In genomic region chr4:105109199-105109989, GRCm38 (mm10) we compare ENCODE assay signal across 8 mouse cellular contexts. TPM values are rescaled to one million over a fixed set of nuclear protein-coding genes. Genes with fewer than 3 reads are reported as not detected.
DNase-seq lines count a peak whose midpoint lies in the region; ATAC-seq and TF ChIP-seq lines count a peak whose summit lies in the region.

TSS of gene Prkaa2 (minus strand) at chr4:105109890.

- peak; percentile 46 for DNase-seq in ES-CJ7 (ENCODE audit: low read depth, low spot score)
- DNase-seq in cerebellum, adult 9-10 months: peak; percentile 68
- DNase-seq in frontal cortex, postnatal 14 days (ENCODE audit: low spot score in 2 of 2): peak; percentile 46 to 65
- DNase-seq in hindbrain, embryonic 11.5 days (ENCODE audit: low spot score): peak; percentile 82
- peak; percentile 75 to 86 for DNase-seq in layer of hippocampus, postnatal 10 days (ENCODE audit: low spot score in 2 of 2)
- DNase-seq in ovary, postnatal 10 days (ENCODE audit: low spot score): peak; percentile 63
- DNase-seq in thymus, adult 2 months: peak; percentile 69

- H3K36me3 ChIP-seq in hindbrain, embryonic 11.5 days (ENCODE audit: control insufficient read depth, insufficient read depth, low read length): no peaks in the 10 kb centered on the region
- H3K36me3 ChIP-seq in lung, embryonic 16.5 days (ENCODE audit: control insufficient read depth, insufficient read depth, low read length): no peaks in the 10 kb centered on the region
- H3K36me3 ChIP-seq in thymus, adult 2 months (ENCODE audit: control insufficient read depth, insufficient read depth, low read length): no peaks in the 10 kb centered on the region

- peak within 1 kb of the TSS; percentile 73 for H3K4me3 ChIP-seq in hindbrain, embryonic 11.5 days (ENCODE audit: low read depth, low read length)
- peak within 1 kb of the TSS; percentile 77 for H3K4me3 ChIP-seq in lung, embryonic 16.5 days (ENCODE audit: low read length)
- peak within 1 kb of the TSS; percentile 67 for H3K4me3 ChIP-seq in thymus, adult 2 months (ENCODE audit: control insufficient read depth, insufficient read depth, low read length)

- peak within 1 kb of the TSS; percentile 92 for H3K4me2 ChIP-seq in hindbrain, embryonic 11.5 days (replicated peaks; ENCODE audit: low read depth, low read length)
- peak within 1 kb of the TSS; percentile 97 for H3K4me2 ChIP-seq in lung, embryonic 16.5 days (ENCODE audit: low read depth, low read length)

- peak within 1 kb of the TSS; percentile 86 for H3K9ac ChIP-seq in hindbrain, embryonic 11.5 days (ENCODE audit: low read depth, low read length)
- peak within 1 kb of the TSS; percentile 81 for H3K9ac ChIP-seq in lung, embryonic 16.5 days (ENCODE audit: low read length)

- TF ChIP-seq POLR2A in thymus, adult 2 months (IDR thresholded peaks at IDR 0.05; ENCODE audit: control insufficient read depth, extremely low read depth, insufficient read depth, low read length, poor library complexity): no peak

- no peak for TF ChIP-seq CTCF in thymus, adult 2 months (IDR thresholded peaks at IDR 0.05; ENCODE audit: borderline replicate concordance, control insufficient read depth, extremely low read depth, insufficient read depth, low read length, poor library complexity)

- H3K4me1 ChIP-seq in hindbrain, embryonic 11.5 days (replicated peaks; ENCODE audit: control insufficient read depth, insufficient read depth, low read length): no peaks in the 10 kb centered on the region; the same call in 1 of the 2 replicates
- H3K4me1 ChIP-seq in lung, embryonic 16.5 days (replicated peaks; ENCODE audit: control insufficient read depth, insufficient read depth, low read length): peaks cover 6% of the 10 kb centered on the region; the same call in 1 of the 2 replicates
- peaks cover 12% of the 10 kb centered on the region for H3K4me1 ChIP-seq in thymus, adult 2 months (replicated peaks; ENCODE audit: control insufficient read depth, insufficient read depth, low read length)

- peak within 1 kb of the TSS; percentile 54; the same call in 1 of the 2 replicates for H3K27ac ChIP-seq in hindbrain, embryonic 11.5 days (ENCODE audit: low read depth, low read length)
- no peak within 1 kb of the TSS for H3K27ac ChIP-seq in lung, embryonic 16.5 days (ENCODE audit: low read length)
- H3K27ac ChIP-seq in thymus, adult 2 months (ENCODE audit: control insufficient read depth, insufficient read depth, low read length): no peak within 1 kb of the TSS

- H3K9me3 ChIP-seq in hindbrain, embryonic 11.5 days (ENCODE audit: control insufficient read depth, low read length): no peaks in the 10 kb centered on the region
- no peaks in the 10 kb centered on the region for H3K9me3 ChIP-seq in lung, embryonic 16.5 days (ENCODE audit: control insufficient read depth, low read length)

- H3K27me3 ChIP-seq in hindbrain, embryonic 11.5 days (ENCODE audit: control insufficient read depth, insufficient read depth, low read length): no peaks in the 10 kb centered on the region; the same call in 1 of the 2 replicates
- peaks cover 4% of the 10 kb centered on the region; the same call in 1 of the 2 replicates for H3K27me3 ChIP-seq in lung, embryonic 16.5 days (ENCODE audit: control insufficient read depth, insufficient read depth, low read depth, low read length)
- peaks cover 17% of the 10 kb centered on the region for H3K27me3 ChIP-seq in thymus, adult 2 months (ENCODE audit: control insufficient read depth, insufficient read depth, low read length)

- peak; percentile 93 for ATAC-seq in hindbrain, embryonic 11.5 days (ENCODE audit: low FRiP score)
- peak; percentile 94 for ATAC-seq in lung, embryonic 16.5 days (ENCODE audit: low read depth)

- under 1% methylated on average over 64 of the region's 80 CpGs for WGBS in hindbrain, embryonic 11.5 days
- WGBS in lung, embryonic 16.5 days: under 1% methylated on average over 72 of the region's 80 CpGs
- 2% methylated on average over 79 of the region's 80 CpGs for WGBS in thymus, adult 2 months

RNA-seq across cellular contexts. Expression of gene Prkaa2, which starts in this region (rescaled TPM):
- polyA plus RNA-seq in hindbrain, embryonic 11.5 days (2014; fragmentation: Nextera tagmentation; extraction: Ambion mirVana): 5.0 TPM in 2 replicates
- 10 to 100 TPM; 22.5 to 23.5 TPM for total RNA-seq in layer of hippocampus, postnatal 10 days (2021)
- polyA plus RNA-seq in lung, embryonic 16.5 days (2015; fragmentation: Nextera tagmentation; extraction: Ambion mirVana): 2.1 and 2.8 TPM in 2 replicates
- 0.89 and 1.7 TPM in 2 replicates for polyA plus RNA-seq in thymus, adult 2 months (2012; rRNA removed)
